ENCODE assay signal across 21 mouse cellular contexts in genomic region chr7:4430246-4430844, GRCm38 (mm10). TPM values are rescaled to one million over a fixed set of nuclear protein-coding genes. Genes with fewer than 3 reads are reported as not detected.
"Had no signal": no experiment of that assay in that cellular context is flagged by ENCODE, and none has a peak within 500 bp of the region (broad histone marks: within the 10 kb centered on the region; RNA-seq: fewer than 3 reads in every experiment).

No protein-coding gene starts in this region.

- H3K4me1 ChIP-seq: midbrain, embryonic 10.5 days; midbrain, embryonic 12.5 days; neural tube, embryonic 13.5 days; neural tube, embryonic 15.5 days had no signal

- H3K9me3 ChIP-seq: midbrain, embryonic 12.5 days; neural tube, embryonic 13.5 days; neural tube, embryonic 15.5 days had no signal

- H3K9ac ChIP-seq: lung, embryonic 14.5 days; midbrain, embryonic 12.5 days; neural tube, embryonic 13.5 days; neural tube, embryonic 15.5 days had no signal

- ATAC-seq: midbrain, embryonic 16.5 days had no signal

- H3K4me2 ChIP-seq: lung, embryonic 14.5 days; midbrain, embryonic 12.5 days; neural tube, embryonic 13.5 days; neural tube, embryonic 15.5 days had no signal

- H3K27me3 ChIP-seq: midbrain, embryonic 12.5 days; neural tube, embryonic 13.5 days; neural tube, embryonic 15.5 days had no signal

- H3K27ac ChIP-seq: midbrain, embryonic 10.5 days; midbrain, embryonic 12.5 days; neural tube, embryonic 13.5 days; neural tube, embryonic 15.5 days had no signal

- H3K4me3 ChIP-seq: midbrain, embryonic 10.5 days; midbrain, embryonic 12.5 days; myocyte; neural tube, embryonic 13.5 days; neural tube, embryonic 15.5 days had no signal

- DNase-seq: lung, adult 18-20 months; lung, embryonic 14.5 days; lung, postnatal 10 days; lung, postnatal 4 days; midbrain, embryonic 14.5 days; retina, postnatal 1 day; right cerebral cortex, adult 18-20 months; right cerebral cortex, postnatal 25 days; right cerebral cortex, postnatal 4 days; spleen, adult 18-20 months; thymus, adult 2 months; thymus, postnatal 25 days; thymus, postnatal 4 days had no signal

RNA-seq across cellular contexts. Expression of gene Gp6, which starts 32.8 kb away (rescaled TPM):
- polyA plus RNA-seq: myocyte; neural tube, embryonic 15.5 days; small intestine, adult 2 months; thymus, adult 2 months; urinary bladder, adult 2 months had no signal
